Mouse (Mus musculus) lung, adult 10 weeks (tissue): ENCODE measurements around the gene Terb2. TPM values are rescaled to one million over a fixed set of nuclear protein-coding genes. Genes with fewer than 3 reads are reported as not detected.

Experiments used
- polyA plus RNA-seq: library from polyadenylated mRNA; stranded (reverse); fragments of 350-450 nt; fragmentation: Illumina TruSeq; extraction: RNeasy Lipid Tissue Mini Kit (QIAGEN cat#74804); gene quantifications from one replicate; pipeline ENCODE4 v1.2.3, GENCODE M21; 2014; ENCODE audit warnings: low read depth, low replicate concordance; ENCODE audit not compliant: insufficient read depth

The Terb2 gene
- not detected for polyA plus RNA-seq

GRCm38 (mm10) chr2:122186106-122186505 lies at the start of gene Terb2, which contains the start of gene Patl2:
TSS of gene Terb2 (plus strand) at chr2:122186272.
TSS of gene Patl2 (minus strand) at chr2:122186189.

GRCm38 (mm10) chr2:122147508-122148241 lies 38.4 kb upstream of the Terb2 start, which contains the start of gene B2m:
TSS of gene B2m (plus strand) at chr2:122147686.

GRCm38 (mm10) chr2:122160680-122161079 lies 25.4 kb upstream of the Terb2 start, which contains the start of gene Trim69:
TSS of gene Trim69 (plus strand) at chr2:122160700.

GRCm38 (mm10) chr2:122234611-122235288 lies 48.7 kb downstream of the Terb2 start, which contains the start of gene Sord:
TSS of gene Sord (plus strand) at chr2:122234749.

Other genes with a start within 250 kb of the Terb2 start
- gene Ctdspl2, start 230.3 kb upstream of the Terb2 start, polyA plus RNA-seq: 5.8 TPM
- gene Mageb3, start 230.2 kb upstream of the Terb2 start, polyA plus RNA-seq: not detected
- 14.9 TPM for gene Eif3j1, start 157.7 kb upstream of the Terb2 start, polyA plus RNA-seq
- gene Spg11, start 67.9 kb upstream of the Terb2 start, polyA plus RNA-seq: 3.9 TPM
- 2,063 TPM for gene B2m, start 38.6 kb upstream of the Terb2 start, polyA plus RNA-seq
- gene Trim69, start 25.6 kb upstream of the Terb2 start, polyA plus RNA-seq: 0.13 TPM
- not detected for gene Patl2, start 83 bp upstream of the Terb2 start, polyA plus RNA-seq
- gene Sord, start 48.5 kb downstream of the Terb2 start, polyA plus RNA-seq: 34.0 TPM
- gene Duox2, start 112.2 kb downstream of the Terb2 start, polyA plus RNA-seq: 0.13 TPM
- 0.14 TPM for gene Duoxa2, start 112.6 kb downstream of the Terb2 start, polyA plus RNA-seq
- gene Duoxa1, start 127.5 kb downstream of the Terb2 start, polyA plus RNA-seq: not detected
- not detected for gene Duox1, start 129.4 kb downstream of the Terb2 start, polyA plus RNA-seq
- 4.3 TPM for gene Shf, start 182.9 kb downstream of the Terb2 start, polyA plus RNA-seq
- gene Slc28a2, start 240.2 kb downstream of the Terb2 start, polyA plus RNA-seq: 3.2 TPM